Mouse (Mus musculus) heart, embryonic 13.5 days (tissue): ENCODE measurements around the gene Scp2. TPM values are rescaled to one million over a fixed set of nuclear protein-coding genes. Genes with fewer than 3 reads are reported as not detected.
"Not testable (repeated sequence)": the region's sequence is repeated elsewhere in the genome, so short reads cannot be mapped to it uniquely, and the experiment has no call there.

Experiments used
- ATAC-seq: fragments of 200-750 bp; cut with Nextera tagmentation; 2 replicates; pipeline ENCODE4 v1.8.0; 2017; ENCODE audit warnings: moderate TSS enrichment; ENCODE audit not compliant: insufficient number of reproducible peaks, low FRiP score, low TSS enrichment; ENCODE audit errors: extremely low read depth
- H3K27ac ChIP-seq: fragments of 300-500 bp; sonication (generic); replicated peaks from 2 replicates; pipeline ENCODE4 v1.5.1; 2015; ENCODE audit warnings: moderate library complexity, mild to moderate bottlenecking, inconsistent platforms
- H3K27me3 ChIP-seq: fragments of 300-500 bp; sonication (generic); replicated peaks from 2 replicates; pipeline ENCODE4 v1.6.1; 2015; ENCODE audit warnings: mild to moderate bottlenecking, inconsistent platforms
- H3K36me3 ChIP-seq: fragments of 300-500 bp; sonication (generic); 2 replicates; pipeline ENCODE4 v1.6.1; 2015; ENCODE audit warnings: mild to moderate bottlenecking, inconsistent platforms
- H3K4me1 ChIP-seq: fragments of 300-500 bp; sonication (generic); 2 replicates; pipeline ENCODE4 v1.6.1; 2015; ENCODE audit warnings: inconsistent platforms
- H3K4me2 ChIP-seq: fragments of 300-500 bp; sonication (generic); 2 replicates; pipeline ENCODE4 v1.6.1; 2015; ENCODE audit warnings: inconsistent platforms, mild to moderate bottlenecking, moderate library complexity
- H3K4me3 ChIP-seq: fragments of 300-500 bp; sonication (generic); 2 replicates; pipeline ENCODE4 v1.5.1; 2015; ENCODE audit warnings: moderate library complexity, mild to moderate bottlenecking, inconsistent platforms
- H3K9ac ChIP-seq: fragments of 300-500 bp; sonication (generic); 2 replicates; pipeline ENCODE4 v1.6.1; 2015; ENCODE audit warnings: inconsistent platforms, mild to moderate bottlenecking, moderate library complexity
- H3K9me3 ChIP-seq: fragments of 300-500 bp; sonication (generic); 2 replicates; pipeline ENCODE4 v1.6.1; 2016; ENCODE audit warnings: inconsistent platforms
- WGBS: fragments of 180-500 bp; shearing (Covaris S2); methylation state at CpG from one replicate; pipeline ENCODE4 v1.1.7; 2015; ENCODE audit warnings: mixed read lengths; 5-methylcytosine and 5-hydroxymethylcytosine counted together
- polyA plus RNA-seq: library from polyadenylated mRNA; unstranded; fragments of >200 nt; fragmentation: Nextera tagmentation; extraction: Ambion mirVana; gene quantifications from 2 replicates; pipeline ENCODE4 v1.2.1, GENCODE M21; 2015

Gene Scp2
- polyA plus RNA-seq, result 169 and 185 TPM in 2 replicates

- no peak for ATAC-seq
- no peak within 1 kb of the TSS for H3K27ac ChIP-seq
- WGBS, result 86% methylated on average over 1 of the region's 1 CpGs
- peaks cover 9% of the 10 kb centered on the region; the same call in 1 of the 2 replicates for H3K9me3 ChIP-seq
- H3K27me3 ChIP-seq, result no peaks in the 10 kb centered on the region
- no peak within 1 kb of the TSS for H3K4me3 ChIP-seq
- H3K4me1 ChIP-seq, result no peaks in the 10 kb centered on the region
- H3K36me3 ChIP-seq, result no peaks in the 10 kb centered on the region
- H3K4me2 ChIP-seq, result no peak within 1 kb of the TSS
- H3K9ac ChIP-seq, result no peak within 1 kb of the TSS
Observed at GRCm38 (mm10) chr4:108144880-108145279, at the start of gene Scp2. TSS of gene Scp2 (minus strand) at chr4:108144998.

GRCm38 (mm10) chr4:108192821-108193323, 48.1 kb upstream of the Scp2 start:
- WGBS, result 66% methylated on average over 2 of the region's 2 CpGs
- H3K4me2 ChIP-seq, result no peak overlapping the region
- no peak overlapping the region for H3K4me3 ChIP-seq
- no peaks in the 10 kb centered on the region for H3K9me3 ChIP-seq
- no peak for ATAC-seq
- no peak overlapping the region for H3K9ac ChIP-seq
- no peaks in the 10 kb centered on the region for H3K27me3 ChIP-seq
- H3K27ac ChIP-seq, result no peak overlapping the region
- no peaks in the 10 kb centered on the region for H3K36me3 ChIP-seq
- H3K4me1 ChIP-seq, result no peaks in the 10 kb centered on the region

- WGBS, result 59% methylated on average over 1 of the region's 1 CpGs
- no peak overlapping the region for H3K4me2 ChIP-seq
- no peaks in the 10 kb centered on the region for H3K36me3 ChIP-seq
- ATAC-seq, result no peak
- no peaks in the 10 kb centered on the region for H3K4me1 ChIP-seq
- no peaks in the 10 kb centered on the region for H3K9me3 ChIP-seq
- no peak overlapping the region for H3K27ac ChIP-seq
- H3K9ac ChIP-seq, result no peak overlapping the region
- no peak overlapping the region for H3K4me3 ChIP-seq
- no peaks in the 10 kb centered on the region for H3K27me3 ChIP-seq
Observed at GRCm38 (mm10) chr4:108182278-108182677, 37.5 kb upstream of the Scp2 start.

GRCm38 (mm10) chr4:108168056-108168455, 23.3 kb upstream of the Scp2 start:
- no peaks in the 10 kb centered on the region for H3K9me3 ChIP-seq
- 74% methylated on average over 6 of the region's 6 CpGs for WGBS
- H3K27ac ChIP-seq, result no peak overlapping the region
- H3K9ac ChIP-seq, result no peak overlapping the region
- peaks cover 7% of the 10 kb centered on the region for H3K36me3 ChIP-seq
- no peak overlapping the region for H3K4me3 ChIP-seq
- peaks cover 16% of the 10 kb centered on the region for H3K27me3 ChIP-seq
- H3K4me2 ChIP-seq, result no peak overlapping the region
- ATAC-seq, result no peak
- no peaks in the 10 kb centered on the region for H3K4me1 ChIP-seq

- no peak overlapping the region for H3K4me3 ChIP-seq
- peaks cover 16% of the 10 kb centered on the region for H3K27me3 ChIP-seq
- H3K4me2 ChIP-seq, result no peak overlapping the region
- WGBS, result 71% methylated on average over 4 of the region's 4 CpGs
- H3K36me3 ChIP-seq, result peaks cover 7% of the 10 kb centered on the region
- H3K4me1 ChIP-seq, result no peaks in the 10 kb centered on the region
- H3K27ac ChIP-seq, result no peak overlapping the region
- H3K9me3 ChIP-seq, result no peaks in the 10 kb centered on the region
- H3K9ac ChIP-seq, result no peak overlapping the region
- ATAC-seq, result no peak
Observed at GRCm38 (mm10) chr4:108166874-108167273, 22.1 kb upstream of the Scp2 start.

GRCm38 (mm10) chr4:108165152-108165895, 20.5 kb upstream of the Scp2 start, which contains the start of gene Echdc2:
TSS of gene Echdc2 (plus strand) at chr4:108165437.
- no peaks in the 10 kb centered on the region for H3K4me1 ChIP-seq
- H3K9me3 ChIP-seq, result no peaks in the 10 kb centered on the region
- peaks cover 16% of the 10 kb centered on the region for H3K27me3 ChIP-seq
- WGBS, result 1% methylated on average over 40 of the region's 43 CpGs
- peak; percentile 37; the same call in 1 of the 2 replicates for ATAC-seq
- H3K4me3 ChIP-seq, result peak within 1 kb of the TSS; percentile 74
- H3K36me3 ChIP-seq, result no peaks in the 10 kb centered on the region
- H3K27ac ChIP-seq, result no peak within 1 kb of the TSS
- H3K4me2 ChIP-seq, result peak within 1 kb of the TSS; percentile 96
- H3K9ac ChIP-seq, result peak within 1 kb of the TSS; percentile 88

- ATAC-seq, result no peak
- 80% methylated on average over 3 of the region's 3 CpGs for WGBS
Observed at GRCm38 (mm10) chr4:108163291-108163690, 18.5 kb upstream of the Scp2 start.

GRCm38 (mm10) chr4:108161936-108162335, 17.1 kb upstream of the Scp2 start:
- no peak overlapping the region for H3K27ac ChIP-seq
- H3K4me2 ChIP-seq, result no peak overlapping the region
- WGBS, result 83% methylated on average over 8 of the region's 8 CpGs
- peaks cover under 1% of the 10 kb centered on the region; the same call in 1 of the 2 replicates for H3K9me3 ChIP-seq
- no peaks in the 10 kb centered on the region for H3K4me1 ChIP-seq
- no peak for ATAC-seq
- no peak overlapping the region for H3K9ac ChIP-seq
- H3K36me3 ChIP-seq, result no peaks in the 10 kb centered on the region
- no peak overlapping the region for H3K4me3 ChIP-seq
- peaks cover 16% of the 10 kb centered on the region for H3K27me3 ChIP-seq

More at GRCm38 (mm10) chr4:108163291-108163690, 18.5 kb upstream of the Scp2 start:
- Histone ChIP-seq H3K9ac (no peak overlapping the region), H3K27me3 (peaks cover 16% of the 10 kb centered on the region), H3K4me2 (no peak overlapping the region), H3K36me3 (no peaks in the 10 kb centered on the region), H3K4me3 (no peak overlapping the region), H3K4me1 (no peaks in the 10 kb centered on the region), H3K9me3 (no peaks in the 10 kb centered on the region), H3K27ac (no peak overlapping the region)

GRCm38 (mm10) chr4:108155141-108155540, 10.3 kb upstream of the Scp2 start:
- not testable (repeated sequence) for H3K27ac ChIP-seq, H3K4me1 ChIP-seq, H3K27me3 ChIP-seq, H3K4me3 ChIP-seq, H3K9ac ChIP-seq, H3K36me3 ChIP-seq, ATAC-seq, H3K4me2 ChIP-seq
- H3K9me3 ChIP-seq, result peaks cover 13% of the 10 kb centered on the region; the same call in 1 of the 2 replicates
- WGBS, result 68% methylated on average over 1 of the region's 1 CpGs

GRCm38 (mm10) chr4:108145554-108145953, 756 bp upstream of the Scp2 start:
- H3K4me1 ChIP-seq, H3K4me3 ChIP-seq, H3K9me3 ChIP-seq, H3K27ac ChIP-seq, H3K4me2 ChIP-seq, H3K27me3 ChIP-seq, ATAC-seq, H3K9ac ChIP-seq, H3K36me3 ChIP-seq: not testable (repeated sequence)
- 35% methylated on average over 3 of the region's 3 CpGs for WGBS

GRCm38 (mm10) chr4:108143778-108144177, 1.0 kb downstream of the Scp2 start:
- Histone ChIP-seq H3K27me3 (no peaks in the 10 kb centered on the region), H3K9me3 (peaks cover 9% of the 10 kb centered on the region; the same call in 1 of the 2 replicates), H3K27ac (no peak overlapping the region), H3K4me2 (no peak overlapping the region), H3K9ac (no peak overlapping the region), H3K36me3 (no peaks in the 10 kb centered on the region), H3K4me3 (no peak overlapping the region), H3K4me1 (no peaks in the 10 kb centered on the region)
- ATAC-seq, result no peak

- H3K4me2 ChIP-seq, H3K9ac ChIP-seq, H3K4me1 ChIP-seq, H3K9me3 ChIP-seq, H3K27ac ChIP-seq, H3K4me3 ChIP-seq, ATAC-seq, H3K27me3 ChIP-seq, H3K36me3 ChIP-seq: not testable (repeated sequence)
- 76% methylated on average over 2 of the region's 2 CpGs for WGBS
Observed at GRCm38 (mm10) chr4:108143178-108143577, 1.6 kb downstream of the Scp2 start.
